Mouse (Mus musculus) liver, embryonic 14.5 days (tissue): ENCODE measurements around the gene Tcn2.

Experiments
- CTCF ChIP-seq: IDR thresholded peaks from 2 replicates; pipeline ENCODE4 v1.5.1; 2016; ENCODE audit warnings: antibody characterized with exemption, low read depth, control low read depth
- EP300 ChIP-seq: IDR thresholded peaks from 2 replicates; pipeline ENCODE4 v1.6.1; 2016; ENCODE audit warnings: antibody characterized with exemption, low read depth

GRCm38 (mm10) chr11:3920476-3920875 lies 11.5 kb downstream of the Tcn2 start:
- no peak for TF ChIP-seq CTCF
- no peak for TF ChIP-seq EP300
